Mouse (Mus musculus) limb, embryonic 15.5 days (tissue): ENCODE data around the gene Slc5a6. TPM values are rescaled to one million over a fixed set of nuclear protein-coding genes. Genes with fewer than 3 reads are reported as not detected.
"Not testable (repeated sequence)": the region's sequence is repeated elsewhere in the genome, so short reads cannot be mapped to it uniquely, and the experiment has no call there.

Experiments
- ATAC-seq: fragments of 200-750 bp; cut with Nextera tagmentation; 2 replicates; pipeline ENCODE4 v1.8.0; 2017; ENCODE audit warnings: low read depth, moderate TSS enrichment; ENCODE audit not compliant: insufficient number of reproducible peaks, low FRiP score, low TSS enrichment
- H3K27ac ChIP-seq: fragments of 300-500 bp; sonication (generic); 2 replicates; pipeline ENCODE4 v1.5.1; 2015; ENCODE audit warnings: moderate library complexity, mild to moderate bottlenecking, inconsistent platforms
- H3K27me3 ChIP-seq: fragments of 300-500 bp; sonication (generic); 2 replicates; pipeline ENCODE4 v1.6.1; 2015; ENCODE audit warnings: inconsistent platforms
- H3K36me3 ChIP-seq: fragments of 300-500 bp; sonication (generic); 2 replicates; pipeline ENCODE4 v1.6.1; 2015; ENCODE audit warnings: inconsistent platforms
- H3K4me1 ChIP-seq: fragments of 300-500 bp; sonication (generic); 2 replicates; pipeline ENCODE4 v1.6.1; 2015; ENCODE audit warnings: inconsistent platforms
- H3K4me2 ChIP-seq: fragments of 300-500 bp; sonication (generic); 2 replicates; pipeline ENCODE4 v1.6.1; 2015; ENCODE audit warnings: mild to moderate bottlenecking, inconsistent platforms
- H3K4me3 ChIP-seq: fragments of 300-500 bp; sonication (generic); 2 replicates; pipeline ENCODE4 v1.5.1; 2015; ENCODE audit warnings: mild to moderate bottlenecking, inconsistent platforms
- H3K9ac ChIP-seq: fragments of 300-500 bp; sonication (generic); 2 replicates; pipeline ENCODE4 v1.6.1; 2015; ENCODE audit warnings: inconsistent platforms
- H3K9me3 ChIP-seq: fragments of 300-500 bp; sonication (generic); 2 replicates; pipeline ENCODE4 v1.6.1; 2016; ENCODE audit warnings: inconsistent platforms
- WGBS: fragments of 180-500 bp; shearing (Covaris S2); methylation state at CpG from one replicate; pipeline ENCODE4 v1.1.7; 2015; 5-methylcytosine and 5-hydroxymethylcytosine counted together
- polyA plus RNA-seq: library from polyadenylated mRNA; unstranded; fragments of >200 nt; fragmentation: Nextera tagmentation; extraction: Ambion mirVana; gene quantifications from 2 replicates; pipeline ENCODE4 v1.2.1, GENCODE M21; 2015

Slc5a6 gene
- polyA plus RNA-seq, 1 experiment from 2014 or later: 10.9 TPM

- Histone ChIP-seq H3K27ac (no peak overlapping the region), H3K9ac (no peak overlapping the region), H3K4me1 (peaks cover 4% of the 10 kb centered on the region), H3K36me3 (no peaks in the 10 kb centered on the region), H3K27me3 (no peaks in the 10 kb centered on the region), H3K9me3 (no peaks in the 10 kb centered on the region), H3K4me2 (no peak overlapping the region), H3K4me3 (no peak overlapping the region)
- ATAC-seq: no peak
Measured at GRCm38 (mm10) chr5:31024641-31025040, 24.1 kb downstream of the Slc5a6 start.

- Histone ChIP-seq H3K27me3 (no peaks in the 10 kb centered on the region), H3K9me3 (no peaks in the 10 kb centered on the region), H3K4me3 (no peak overlapping the region), H3K9ac (no peak overlapping the region), H3K4me2 (no peak overlapping the region), H3K4me1 (peaks cover 4% of the 10 kb centered on the region), H3K27ac (no peak overlapping the region), H3K36me3 (no peaks in the 10 kb centered on the region)
- peak; percentile 35; the same call in 1 of the 2 replicates for ATAC-seq
- WGBS: 28% methylated on average over 4 of the region's 4 CpGs
Measured at GRCm38 (mm10) chr5:31023254-31023653, 25.5 kb downstream of the Slc5a6 start.

DNA sequence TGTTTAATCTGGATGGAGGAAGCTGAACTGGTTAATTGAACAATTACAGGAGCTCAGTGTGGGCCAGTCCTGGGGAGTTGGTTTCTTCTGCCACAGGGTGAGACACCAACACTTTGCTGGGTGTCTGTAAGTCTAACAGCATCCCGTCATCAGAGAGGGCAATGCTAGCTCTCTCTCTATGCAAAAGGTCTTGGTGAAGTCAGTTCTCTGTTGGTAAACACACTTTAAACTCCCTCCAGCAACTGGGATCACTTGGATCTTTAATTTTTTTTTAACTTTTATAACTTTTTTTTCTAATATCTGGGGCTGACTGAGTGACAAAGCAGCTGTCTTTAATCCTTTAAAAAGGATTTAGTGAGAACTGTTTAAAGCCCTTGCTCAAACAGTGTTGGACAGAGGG is 26.0 kb downstream of the Slc5a6 start:
- H3K9me3 ChIP-seq: no peaks in the 10 kb centered on the region
- H3K4me1 ChIP-seq: peaks cover 4% of the 10 kb centered on the region
- no peak overlapping the region for H3K9ac ChIP-seq
- no peaks in the 10 kb centered on the region for H3K27me3 ChIP-seq
- no peak overlapping the region for H3K27ac ChIP-seq
- H3K4me2 ChIP-seq: no peak overlapping the region
- H3K4me3 ChIP-seq: no peak overlapping the region
- ATAC-seq: no peak
- H3K36me3 ChIP-seq: no peaks in the 10 kb centered on the region
- 23% methylated on average over 1 of the region's 1 CpGs for WGBS

- H3K27me3 ChIP-seq, H3K4me3 ChIP-seq, H3K9ac ChIP-seq, H3K4me2 ChIP-seq, H3K27ac ChIP-seq, H3K9me3 ChIP-seq, H3K36me3 ChIP-seq, ATAC-seq, H3K4me1 ChIP-seq: not testable (repeated sequence)
- 85% methylated on average over 5 of the region's 5 CpGs for WGBS
Measured at GRCm38 (mm10) chr5:31021790-31022189, 26.9 kb downstream of the Slc5a6 start.

- Histone ChIP-seq H3K9ac (no peak overlapping the region), H3K4me2 (no peak overlapping the region), H3K9me3 (no peaks in the 10 kb centered on the region), H3K36me3 (no peaks in the 10 kb centered on the region), H3K27me3 (no peaks in the 10 kb centered on the region), H3K27ac (no peak overlapping the region), H3K4me1 (no peaks in the 10 kb centered on the region), H3K4me3 (no peak overlapping the region)
- no peak for ATAC-seq
- WGBS: 55% methylated on average over 2 of the region's 2 CpGs
Measured at GRCm38 (mm10) chr5:31015913-31016312, 32.8 kb downstream of the Slc5a6 start.

GRCm38 (mm10) chr5:31012737-31013136 is 36.0 kb downstream of the Slc5a6 start:
- 60% methylated on average over 3 of the region's 3 CpGs for whole genome bisulfite sequencing
- no peaks in the 10 kb centered on the region for H3K27me3 ChIP-seq
- no peaks in the 10 kb centered on the region for H3K36me3 ChIP-seq
- no peak overlapping the region for H3K27ac ChIP-seq
- H3K4me2 ChIP-seq: no peak overlapping the region
- no peak overlapping the region for H3K9ac ChIP-seq
- no peak overlapping the region for H3K4me3 ChIP-seq
- no peaks in the 10 kb centered on the region for H3K9me3 ChIP-seq
- ATAC-seq: no peak
- H3K4me1 ChIP-seq: no peaks in the 10 kb centered on the region

GRCm38 (mm10) chr5:31004184-31004583 is 44.5 kb downstream of the Slc5a6 start:
- no peak for ATAC-seq
- no peaks in the 10 kb centered on the region for H3K36me3 ChIP-seq
- H3K27me3 ChIP-seq: no peaks in the 10 kb centered on the region
- H3K9me3 ChIP-seq: no peaks in the 10 kb centered on the region
- H3K27ac ChIP-seq: no peak overlapping the region
- H3K4me1 ChIP-seq: peaks cover 7% of the 10 kb centered on the region; the same call in 1 of the 2 replicates
- H3K4me3 ChIP-seq: no peak overlapping the region
- no peak overlapping the region for H3K4me2 ChIP-seq
- H3K9ac ChIP-seq: no peak overlapping the region
- 3% methylated on average over 5 of the region's 5 CpGs for WGBS

DNA sequence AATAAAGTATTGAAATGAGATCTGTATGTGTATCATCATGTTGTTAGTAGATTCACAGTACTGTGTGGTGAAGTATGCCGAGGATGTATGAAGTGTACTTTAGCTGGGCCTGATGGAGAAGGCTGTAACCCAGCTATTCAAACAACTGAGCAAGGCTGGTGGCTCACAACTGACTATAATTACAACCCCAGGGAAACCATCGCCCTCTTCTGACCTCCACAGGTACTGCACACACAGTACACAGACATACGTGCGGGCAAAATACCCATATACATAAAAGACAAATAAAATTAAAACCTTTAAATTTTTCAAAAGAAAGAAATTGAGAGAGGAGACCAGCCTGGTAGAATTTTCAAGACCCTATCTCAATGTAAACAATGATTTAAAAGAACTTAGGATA is 47.2 kb downstream of the Slc5a6 start:
- Histone ChIP-seq H3K4me3 (no peak overlapping the region), H3K36me3 (no peaks in the 10 kb centered on the region), H3K4me1 (peaks cover 7% of the 10 kb centered on the region; the same call in 1 of the 2 replicates), H3K9ac (no peak overlapping the region), H3K27me3 (no peaks in the 10 kb centered on the region), H3K4me2 (no peak overlapping the region), H3K27ac (no peak overlapping the region), H3K9me3 (no peaks in the 10 kb centered on the region)
- no peak for ATAC-seq
- WGBS: 84% methylated on average over 4 of the region's 4 CpGs

- Histone ChIP-seq H3K27me3 (no peaks in the 10 kb centered on the region), H3K4me3 (no peak overlapping the region), H3K4me2 (no peak overlapping the region), H3K27ac (no peak overlapping the region), H3K9me3 (no peaks in the 10 kb centered on the region), H3K4me1 (peaks cover 7% of the 10 kb centered on the region; the same call in 1 of the 2 replicates), H3K36me3 (no peaks in the 10 kb centered on the region), H3K9ac (no peak overlapping the region)
- no peak for ATAC-seq
- 83% methylated on average over 2 of the region's 2 CpGs for WGBS
Measured at GRCm38 (mm10) chr5:31000993-31001392, 47.7 kb downstream of the Slc5a6 start.

DNA sequence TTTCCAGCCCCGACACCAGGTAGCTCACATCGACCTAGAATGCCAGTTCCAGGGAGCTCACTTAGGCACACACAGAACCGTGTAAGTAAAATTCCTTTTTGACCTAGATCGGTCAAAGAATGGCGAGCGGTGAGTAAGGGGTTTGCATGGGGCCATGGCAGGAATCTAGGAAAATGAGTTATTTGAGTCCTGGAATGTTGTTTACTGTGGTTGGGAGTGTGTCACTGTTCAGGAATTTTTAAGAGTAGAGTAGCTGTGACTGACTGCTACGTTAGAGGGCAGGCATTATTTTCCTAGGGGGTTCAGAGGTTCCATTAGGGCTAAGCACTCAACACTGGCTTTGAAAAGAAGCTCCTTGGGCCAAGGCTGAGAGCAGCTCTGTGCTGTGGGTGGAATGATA is 48.6 kb downstream of the Slc5a6 start:
- 0 out of 2 replicates have a peak overlapping the region, but pooled peaks have one; percentile 22 for H3K27ac ChIP-seq
- 41% methylated on average over 7 of the region's 7 CpGs for WGBS
- peaks cover 7% of the 10 kb centered on the region; the same call in 1 of the 2 replicates for H3K4me1 ChIP-seq
- no peaks in the 10 kb centered on the region for H3K9me3 ChIP-seq
- no peak overlapping the region for H3K9ac ChIP-seq
- H3K4me2 ChIP-seq: no peak overlapping the region
- H3K4me3 ChIP-seq: no peak overlapping the region
- ATAC-seq: no peak
- H3K36me3 ChIP-seq: no peaks in the 10 kb centered on the region
- no peaks in the 10 kb centered on the region for H3K27me3 ChIP-seq

GRCm38 (mm10) chr5:30999324-30999723 is 49.4 kb downstream of the Slc5a6 start:
- no peaks in the 10 kb centered on the region for H3K36me3 ChIP-seq
- no peak overlapping the region for H3K4me2 ChIP-seq
- 80% methylated on average over 5 of the region's 5 CpGs for WGBS
- H3K4me3 ChIP-seq: no peak overlapping the region
- no peak for ATAC-seq
- no peaks in the 10 kb centered on the region for H3K27me3 ChIP-seq
- H3K4me1 ChIP-seq: peaks cover 7% of the 10 kb centered on the region; the same call in 1 of the 2 replicates
- no peak overlapping the region for H3K27ac ChIP-seq
- no peaks in the 10 kb centered on the region for H3K9me3 ChIP-seq
- no peak overlapping the region for H3K9ac ChIP-seq

GRCm38 (mm10) chr5:30998306-30998705 is 50.4 kb downstream of the Slc5a6 start:
- H3K4me1 ChIP-seq: 0 out of 2 replicates have a peak, but pooled peaks cover 4% of the 10 kb centered on the region
- H3K4me3 ChIP-seq: no peak overlapping the region
- no peak overlapping the region for H3K27ac ChIP-seq
- no peak overlapping the region for H3K4me2 ChIP-seq
- H3K9ac ChIP-seq: no peak overlapping the region
- ATAC-seq: no peak
- no peaks in the 10 kb centered on the region for H3K36me3 ChIP-seq
- H3K9me3 ChIP-seq: no peaks in the 10 kb centered on the region
- WGBS: 26% methylated on average over 5 of the region's 5 CpGs
- no peaks in the 10 kb centered on the region for H3K27me3 ChIP-seq
